Mouse (Mus musculus): ENCODE data around the gene Adcy5.

Gene Adcy5

DNA sequence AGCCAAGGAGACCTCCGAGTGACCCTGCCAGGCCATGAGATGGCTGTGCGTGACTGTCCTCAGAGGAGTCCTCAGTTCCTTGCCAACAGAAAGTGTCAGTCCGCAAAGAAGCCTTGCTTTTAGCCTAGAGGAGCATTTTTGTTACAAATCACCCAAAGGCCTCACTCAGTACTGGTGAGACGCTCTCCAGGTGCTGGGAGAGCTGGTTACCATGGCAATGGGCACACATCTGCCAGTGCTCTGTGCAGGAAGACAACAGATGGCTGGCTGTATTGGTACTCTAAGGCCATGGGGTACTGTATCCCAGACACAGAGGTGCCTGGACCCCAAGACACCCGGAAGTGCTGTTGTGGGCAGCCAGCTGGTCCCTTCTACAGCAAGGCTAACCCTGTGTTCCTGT lies 51.0 kb downstream of the Adcy5 start:
- DNase-seq (ENCODE audit: low read depth, low spot score) = no peak

DNA sequence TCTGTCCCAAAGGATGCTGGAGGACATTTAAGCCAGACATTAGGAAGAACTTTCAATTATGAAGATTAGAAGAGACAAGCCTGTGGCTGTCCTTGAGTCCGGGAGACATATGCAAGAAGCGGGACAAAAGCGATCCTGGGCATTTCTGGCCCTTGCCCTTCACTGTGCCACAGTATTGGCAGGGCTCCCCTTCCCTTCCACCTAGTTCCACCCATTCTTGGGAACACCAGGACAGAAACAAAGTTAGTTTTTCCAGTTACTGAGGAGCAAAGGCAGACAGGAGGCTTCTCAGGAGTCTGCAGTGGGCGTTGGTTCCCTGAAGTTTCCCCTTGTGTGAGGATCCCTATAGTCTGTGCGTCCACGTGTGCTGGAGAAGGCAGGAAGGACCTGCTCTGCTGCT lies 51.7 kb downstream of the Adcy5 start:
- DNase-seq (ENCODE audit: low read depth, low spot score) = no peak

DNA sequence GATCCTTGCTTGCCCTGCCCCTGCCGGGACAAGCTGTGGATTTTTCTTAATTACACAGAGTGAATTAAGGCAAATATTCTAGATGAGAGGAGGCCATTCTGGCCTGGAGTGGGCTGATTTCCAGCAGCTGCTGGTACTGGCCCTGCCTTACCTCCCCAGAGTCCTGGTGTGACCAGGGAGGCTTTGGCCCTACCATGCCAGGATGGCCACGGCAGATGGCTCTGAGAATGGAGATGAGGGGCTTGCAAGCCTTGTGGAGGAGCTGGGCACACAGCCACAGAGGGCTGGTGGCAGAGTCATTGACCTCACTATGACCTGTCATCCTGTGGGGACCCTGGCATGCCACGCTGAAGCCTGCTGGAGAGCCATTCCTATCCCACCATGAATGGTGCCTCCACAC lies 54.1 kb downstream of the Adcy5 start:
- no peak for DNase-seq (ENCODE audit: low read depth, low spot score)

DNA sequence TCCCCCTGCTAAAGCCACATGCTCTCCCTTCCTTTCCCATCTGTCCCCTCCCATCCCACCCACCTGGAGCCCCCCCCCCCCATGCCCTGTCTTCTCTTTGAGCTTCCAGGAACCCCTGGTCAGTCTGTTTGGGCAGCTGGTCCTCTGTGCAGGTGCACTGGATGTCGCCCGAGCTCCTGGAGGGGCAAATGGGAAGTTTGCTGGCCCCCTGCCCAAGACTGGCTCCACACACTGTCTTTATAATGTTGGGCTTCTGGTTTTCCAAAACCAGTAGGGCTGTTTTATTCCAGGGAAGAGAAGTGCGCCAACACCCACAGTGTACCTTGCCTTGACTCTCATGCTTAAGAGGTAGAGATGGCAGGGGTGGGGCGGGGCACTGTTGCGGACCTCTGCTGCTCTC lies 55.1 kb downstream of the Adcy5 start:
- no peak for DNase-seq (ENCODE audit: low read depth, low spot score)

DNA sequence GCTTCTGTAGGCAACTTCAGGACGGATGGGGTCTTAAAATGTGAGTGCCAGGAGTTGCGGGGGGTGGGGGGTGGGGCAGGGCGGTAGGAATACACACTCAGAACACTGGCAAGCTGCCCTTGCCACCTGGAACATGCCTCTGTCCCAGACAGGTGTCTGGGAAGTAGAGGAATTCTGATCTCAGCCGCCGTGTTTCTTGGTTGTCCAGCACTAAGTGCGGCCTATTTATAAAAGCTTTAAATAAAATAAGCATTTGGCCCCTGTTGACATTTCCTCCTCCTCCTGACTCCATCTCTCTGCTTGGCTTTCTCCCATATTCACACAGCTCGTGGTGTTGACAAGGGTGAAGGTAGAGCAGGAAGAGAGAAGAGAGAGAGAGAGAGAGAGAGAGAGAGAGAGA lies 60.4 kb downstream of the Adcy5 start:
- DNase-seq (ENCODE audit: low read depth, low spot score) = no peak

DNA sequence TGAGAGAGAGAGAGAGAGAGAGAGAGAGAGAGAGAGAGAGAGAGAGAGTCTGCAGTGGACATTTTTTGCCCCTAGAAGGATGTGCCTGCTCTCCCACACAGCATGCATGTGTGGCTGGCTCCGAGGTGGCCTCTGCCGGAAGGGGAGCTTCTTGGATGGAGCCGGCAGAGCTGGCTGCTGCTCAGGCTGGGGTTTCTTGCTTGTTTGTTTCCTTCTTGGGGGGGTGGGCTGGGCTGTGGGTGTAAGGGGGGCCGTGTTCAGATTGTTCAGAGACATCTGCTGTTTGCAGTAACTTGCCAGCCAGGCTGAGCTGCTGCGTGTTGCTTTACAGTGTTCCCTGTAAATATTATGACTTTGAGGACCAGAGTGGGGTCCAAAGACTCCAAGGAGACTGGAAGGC lies 60.8 kb downstream of the Adcy5 start:
- no peak for DNase-seq (ENCODE audit: low read depth, low spot score)

DNA sequence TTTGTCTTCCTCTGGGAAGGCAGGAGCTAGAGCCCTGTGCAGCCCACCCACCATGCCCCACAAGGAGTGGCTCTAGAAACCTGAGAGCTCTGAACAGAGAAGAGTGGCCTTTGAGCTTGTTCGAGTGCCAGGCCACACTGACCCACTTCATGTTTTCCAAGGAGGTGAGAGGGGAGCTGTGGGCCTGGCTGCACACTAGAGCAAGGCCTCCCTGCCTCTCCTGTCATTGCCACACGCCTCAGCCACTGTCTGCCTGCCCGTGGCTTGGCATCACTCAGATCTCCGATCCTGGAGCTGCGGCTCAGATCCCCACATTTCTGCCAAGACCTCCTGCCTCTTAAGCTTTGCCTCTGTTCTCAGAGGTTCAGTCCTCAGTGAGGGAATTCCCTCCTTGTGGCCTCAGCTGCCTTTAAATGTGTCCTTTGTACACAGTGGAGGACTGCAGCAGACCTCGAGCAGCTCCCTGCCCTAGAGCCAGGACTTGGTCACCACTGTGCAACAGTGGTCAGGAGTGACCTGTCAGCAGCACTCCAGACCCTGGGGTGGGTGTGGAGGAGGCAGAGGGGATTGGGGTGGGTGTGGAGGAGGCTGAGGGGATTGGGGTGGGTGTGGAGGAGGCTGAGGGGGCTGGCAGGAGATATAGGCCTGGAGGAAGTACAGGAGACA lies 62.3 kb downstream of the Adcy5 start:
- DNase-seq (ENCODE audit: low read depth, low spot score) = no peak

DNA sequence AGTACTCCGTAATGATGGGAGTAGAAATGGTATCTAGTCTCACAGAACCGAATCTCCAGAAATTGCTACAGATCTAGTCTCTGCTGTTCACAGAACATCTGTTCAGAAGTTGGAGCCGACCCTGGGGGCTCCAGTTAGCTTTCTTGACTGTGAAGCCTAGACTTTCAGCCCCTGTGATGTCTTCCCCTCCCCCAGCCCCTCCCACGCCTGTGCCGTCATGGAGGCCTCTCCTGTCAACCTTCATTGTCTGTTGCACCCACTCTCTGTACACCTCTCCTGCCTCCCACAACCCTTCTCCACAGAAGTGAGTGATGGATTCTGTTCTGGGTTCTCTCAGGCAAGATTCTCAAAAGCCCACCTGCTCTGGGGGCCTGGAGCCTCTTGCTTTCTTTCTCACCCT lies 65.7 kb downstream of the Adcy5 start:
- no peak for DNase-seq (ENCODE audit: low read depth, low spot score)

DNA sequence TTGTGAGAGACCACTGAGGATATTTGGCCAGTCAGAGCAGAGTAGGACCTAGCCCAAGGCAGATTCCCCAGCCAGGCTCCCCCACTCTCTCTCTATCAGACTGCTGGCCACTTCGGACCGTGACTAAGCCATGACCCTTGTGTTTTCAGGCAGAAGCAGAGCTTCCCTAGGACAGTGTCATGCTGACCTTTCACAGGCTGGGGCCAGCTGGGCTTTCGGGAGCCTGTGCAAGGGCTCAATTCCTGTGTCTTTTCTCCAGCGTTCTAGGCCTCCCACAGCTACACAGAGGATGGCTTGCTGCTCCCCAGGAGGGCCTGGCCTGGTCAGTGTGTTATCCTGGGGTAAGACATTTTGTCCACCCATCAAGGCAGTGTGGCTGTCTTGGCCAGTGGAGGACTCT lies 66.9 kb downstream of the Adcy5 start:
- DNase-seq (ENCODE audit: low read depth, low spot score) = no peak

DNA sequence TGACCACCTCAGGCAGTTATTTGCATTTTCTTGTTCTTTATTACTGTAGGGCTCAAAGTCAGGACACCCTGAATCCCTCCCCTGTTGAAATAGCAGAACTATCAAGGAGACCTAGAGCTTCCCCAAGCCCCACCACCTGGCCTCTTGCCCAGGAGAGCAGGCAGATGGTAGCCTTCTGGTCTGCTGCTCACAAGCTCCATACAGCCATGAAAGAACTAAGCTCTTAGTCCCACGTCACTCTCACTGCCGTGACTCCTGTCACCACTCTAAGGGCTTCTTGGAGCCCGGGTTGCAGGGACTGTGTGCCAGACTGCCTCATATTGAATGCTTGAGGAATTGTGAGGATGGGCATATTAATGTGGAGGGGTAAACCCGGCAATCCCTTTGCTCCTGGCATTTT lies 69.3 kb downstream of the Adcy5 start:
- no peak for DNase-seq (ENCODE audit: low read depth, low spot score)

DNA sequence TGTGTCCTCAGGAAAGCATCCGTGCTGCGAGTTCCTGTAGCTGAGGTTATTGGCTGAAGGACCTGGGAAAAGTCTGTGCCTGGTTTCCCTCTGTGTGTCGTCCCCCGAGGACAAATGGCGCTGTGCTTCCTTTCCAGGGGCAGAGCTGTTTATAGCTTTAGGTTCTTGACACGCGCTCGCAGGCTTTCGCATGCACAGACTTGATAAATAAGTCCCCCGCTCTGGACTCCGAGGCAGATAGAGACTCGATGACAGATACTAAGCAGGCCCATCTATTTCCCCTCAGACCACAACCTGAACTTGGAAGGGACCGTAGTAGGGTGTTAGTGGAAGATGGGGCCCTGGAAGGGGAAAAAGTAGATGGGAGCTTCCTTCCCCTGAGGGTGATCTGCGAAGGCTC lies 70.0 kb downstream of the Adcy5 start:
- DNase-seq (ENCODE audit: low read depth, low spot score) = no peak

DNA sequence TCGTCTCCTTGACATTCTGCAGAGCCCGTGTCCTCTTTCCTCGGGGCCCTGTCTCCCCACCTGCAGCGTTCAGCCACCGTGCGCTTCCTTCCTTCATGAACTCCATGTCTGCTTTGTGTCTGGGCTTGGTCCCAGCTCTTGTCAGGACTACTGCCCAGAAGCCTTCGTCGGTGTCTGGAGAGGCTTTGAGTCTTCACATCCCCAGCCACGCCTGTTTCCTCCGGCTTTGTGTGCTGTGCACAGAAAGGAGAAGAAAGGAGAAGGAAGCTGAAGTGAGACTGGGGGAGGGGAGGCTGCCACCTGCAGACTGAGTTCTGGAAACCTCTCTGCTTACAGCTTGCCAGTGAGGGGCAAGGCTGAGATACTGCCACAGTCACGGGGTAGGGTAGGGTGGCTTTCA lies 74.9 kb downstream of the Adcy5 start:
- DNase-seq (ENCODE audit: low read depth, low spot score) = no peak

DNA sequence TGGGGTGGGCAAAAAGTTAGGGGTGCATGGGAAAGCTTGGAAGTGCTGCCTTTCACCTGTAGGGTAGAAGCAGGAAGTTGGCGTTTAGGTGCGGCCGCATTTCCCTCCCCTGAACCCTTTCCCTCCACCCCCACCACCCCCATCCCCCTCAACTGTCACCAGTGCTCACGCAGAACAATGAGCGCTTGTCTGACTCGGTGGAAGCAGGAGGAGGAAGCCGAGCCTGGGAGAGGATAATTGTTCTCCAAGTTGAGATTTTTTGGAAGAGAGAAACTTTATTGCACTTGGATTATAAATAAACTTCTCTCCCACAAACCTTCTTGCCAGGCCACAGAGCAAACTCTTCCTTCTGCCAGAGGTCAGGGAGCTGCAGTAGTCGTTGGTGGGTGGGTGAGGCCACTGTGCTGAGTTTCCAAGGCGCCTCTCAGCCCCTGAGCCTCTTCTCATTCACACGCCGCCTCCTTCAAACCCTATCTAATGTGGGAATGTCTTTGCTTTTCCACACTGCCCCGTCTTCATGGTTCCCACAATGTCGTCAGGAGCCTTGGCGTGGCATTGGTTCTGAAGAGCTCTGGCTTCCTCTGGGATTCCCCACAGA lies 77.6 kb downstream of the Adcy5 start:
- DNase-seq (ENCODE audit: low read depth, low spot score) = no peak

DNA sequence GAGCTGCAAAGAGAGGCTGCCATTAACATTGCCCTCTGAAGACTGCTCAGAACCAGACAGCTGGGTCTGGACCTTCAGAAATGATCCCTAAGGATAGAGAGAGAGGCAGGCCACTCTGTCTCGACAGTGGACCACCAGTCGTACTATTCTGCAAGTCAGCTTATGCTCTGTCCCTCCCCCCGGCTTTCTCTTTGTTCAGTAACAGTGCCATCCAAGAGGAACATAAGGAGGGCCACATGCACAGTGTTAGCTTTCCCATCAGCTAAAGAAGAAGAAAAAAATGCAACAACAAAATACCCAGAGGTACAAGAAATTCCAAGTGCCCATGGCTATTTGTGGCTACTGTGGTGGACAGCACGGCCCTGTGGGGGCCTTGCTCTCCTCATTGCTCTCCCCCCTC lies 78.7 kb downstream of the Adcy5 start:
- DNase-seq (ENCODE audit: low read depth, low spot score) = no peak

DNA sequence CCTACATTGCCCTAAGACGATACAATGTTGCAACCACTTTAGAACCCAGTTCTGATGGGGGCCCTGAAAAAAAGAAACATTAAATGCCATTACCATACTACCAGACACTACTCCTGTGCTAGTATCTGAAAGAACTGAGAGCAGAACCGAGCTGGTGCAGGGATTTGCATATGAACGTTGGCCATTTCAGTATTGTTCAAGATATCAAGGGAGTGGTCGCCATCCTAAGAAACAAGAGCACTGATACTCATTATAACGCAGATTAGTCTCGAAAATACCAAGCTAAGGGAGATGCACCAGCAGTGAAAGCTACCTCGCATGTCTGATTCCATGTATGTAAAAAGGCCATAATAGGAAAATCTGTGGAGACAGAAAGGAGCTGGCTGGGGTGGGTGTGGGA lies 82.4 kb downstream of the Adcy5 start:
- no peak for DNase-seq (ENCODE audit: low read depth, low spot score)

DNA sequence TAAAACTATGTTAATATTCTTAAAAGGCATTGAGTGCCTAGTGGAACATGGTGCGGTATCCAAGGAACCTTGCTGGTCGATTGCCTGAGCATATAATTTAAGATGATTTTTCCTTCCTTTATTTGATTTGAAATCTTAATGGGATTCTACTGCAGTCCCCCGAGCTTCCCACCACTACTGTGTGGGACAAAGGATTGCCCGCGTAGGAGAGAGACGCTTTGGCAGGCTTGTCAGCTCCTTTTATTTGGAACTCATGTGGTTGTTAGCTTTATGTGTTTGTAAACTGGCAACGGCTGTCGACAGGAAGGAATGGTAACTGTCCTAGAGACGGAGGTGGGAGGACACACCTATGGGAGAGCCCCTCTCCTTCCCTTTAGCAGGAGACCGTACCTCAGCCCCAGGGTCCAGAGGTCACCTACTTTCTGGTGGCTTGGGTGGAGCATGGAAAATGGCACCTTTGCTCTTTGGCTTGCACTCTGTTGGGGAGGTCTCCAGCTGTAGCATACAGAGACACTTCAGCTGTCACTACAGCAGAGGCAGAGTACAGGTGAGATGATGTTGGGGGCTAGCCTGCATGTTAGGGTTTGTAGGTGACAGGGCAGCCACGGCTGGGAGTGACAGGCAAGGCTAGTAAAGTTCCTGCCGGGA lies 84.8 kb downstream of the Adcy5 start:
- no peak for DNase-seq (ENCODE audit: low read depth, low spot score)

DNA sequence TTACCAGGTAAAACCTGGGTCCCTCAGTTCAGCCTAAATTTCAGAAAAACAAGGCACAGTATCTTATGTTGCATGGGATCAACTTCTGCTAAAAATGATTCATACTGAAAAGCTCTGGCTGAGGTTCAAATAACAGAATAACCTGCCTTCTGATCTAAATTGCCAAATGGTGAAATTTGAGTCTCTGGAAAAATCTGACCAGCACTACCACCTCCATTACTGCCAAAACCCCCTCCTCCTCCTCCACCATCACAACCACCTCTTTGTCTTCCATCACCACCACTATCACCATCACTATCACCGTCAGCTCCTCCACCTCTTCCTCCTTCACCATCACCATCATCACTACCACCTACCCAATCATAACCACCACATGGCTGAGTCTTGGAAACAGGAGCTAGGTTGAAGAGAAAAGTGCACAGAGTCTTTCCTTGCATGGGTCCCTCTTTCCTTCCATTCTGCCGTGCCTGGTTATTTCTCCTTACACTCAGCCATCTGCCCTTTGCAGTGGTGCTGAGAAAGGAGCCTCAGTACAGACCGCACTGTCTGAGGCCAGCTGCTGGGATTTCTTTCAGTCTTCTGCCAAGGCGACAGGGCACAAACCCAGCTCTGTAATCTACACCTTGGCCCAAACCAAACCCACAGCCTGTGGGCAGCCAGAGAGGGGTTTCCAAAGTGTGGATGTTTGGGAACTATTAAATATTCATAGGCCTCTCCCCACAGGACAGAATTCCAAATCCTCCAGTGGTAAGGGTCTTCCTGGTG lies 85.5 kb downstream of the Adcy5 start:
- no peak for DNase-seq (ENCODE audit: low read depth, low spot score)

DNA sequence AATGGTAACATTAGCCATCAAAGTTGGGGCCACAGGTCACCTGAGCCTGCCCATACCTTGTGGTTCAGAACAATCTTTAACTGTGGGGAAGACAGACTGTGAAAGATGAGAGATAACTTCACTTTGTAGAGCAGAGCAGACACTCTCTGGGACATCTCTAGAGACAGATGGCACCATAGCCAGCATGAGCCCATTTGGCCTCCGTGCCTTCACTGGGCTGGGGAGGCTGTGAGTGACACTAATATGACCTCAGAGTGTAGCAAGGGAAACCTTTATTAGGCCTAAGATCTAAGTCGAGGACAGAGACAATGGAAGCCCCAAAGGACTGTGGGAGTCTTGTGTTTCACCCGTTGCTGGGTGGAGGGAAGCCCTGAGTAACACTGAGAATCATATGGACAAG lies 92.7 kb downstream of the Adcy5 start:
- DNase-seq (ENCODE audit: low read depth, low spot score) = no peak

DNA sequence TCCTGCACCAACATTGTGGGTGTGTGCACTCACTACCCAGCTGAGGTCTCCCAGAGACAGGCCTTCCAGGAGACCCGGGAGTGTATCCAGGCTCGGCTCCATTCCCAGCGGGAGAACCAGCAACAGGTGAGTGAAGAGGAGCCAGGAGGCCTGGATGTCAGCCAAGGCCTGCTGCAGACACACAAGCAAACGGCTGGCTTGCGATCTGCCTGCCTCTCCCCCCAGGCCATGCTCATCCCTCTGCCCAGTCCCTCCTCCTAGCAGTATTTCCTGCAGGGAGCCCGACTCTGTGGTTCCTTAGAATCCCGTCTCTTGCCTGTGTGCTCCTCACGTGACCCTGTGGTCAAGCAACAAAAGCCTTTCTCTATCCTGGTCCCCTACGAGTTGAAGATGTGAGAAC lies 94.1 kb downstream of the Adcy5 start:
- no peak for DNase-seq (ENCODE audit: low read depth, low spot score)

DNA sequence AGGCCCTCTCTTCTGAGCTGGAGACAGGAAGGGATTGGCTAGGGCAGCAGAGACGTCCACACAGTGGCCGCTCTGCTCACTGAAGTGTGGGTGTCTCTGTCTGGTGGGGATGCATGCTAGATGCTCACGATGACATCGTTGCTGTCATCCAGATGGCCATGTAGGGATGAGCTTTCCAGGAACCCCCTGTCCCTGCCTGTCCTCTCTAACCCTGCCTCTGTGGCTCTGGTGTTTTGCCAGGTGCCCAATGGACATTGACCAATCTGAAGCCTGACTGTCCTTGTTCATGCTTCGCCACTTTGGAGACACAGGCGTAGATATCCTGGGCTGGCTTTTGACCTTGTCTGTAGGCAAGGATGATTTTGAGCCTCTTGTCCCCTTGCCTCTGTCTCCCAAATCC lies 95.1 kb downstream of the Adcy5 start:
- no peak for DNase-seq (ENCODE audit: low read depth, low spot score)

DNA sequence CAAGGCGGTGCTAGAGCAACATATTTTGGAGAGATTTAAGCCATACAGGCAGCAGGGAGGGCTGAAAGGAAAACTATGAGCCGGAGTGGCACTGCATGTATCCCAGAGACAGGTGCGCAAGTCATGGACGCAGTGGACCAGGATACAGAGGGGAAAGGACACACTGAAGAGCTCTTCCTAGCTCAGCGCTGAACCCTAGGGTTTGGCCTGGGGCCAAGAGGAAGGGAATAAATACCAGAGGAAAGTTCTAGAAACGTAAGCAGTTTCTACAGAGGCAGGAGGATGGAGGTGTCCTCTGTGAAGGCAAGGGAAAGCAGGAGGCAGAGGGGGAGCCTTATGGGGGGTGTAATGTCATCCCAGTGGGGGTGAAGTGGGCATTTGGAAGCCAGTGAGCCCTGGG lies 97.0 kb downstream of the Adcy5 start:
- no peak for DNase-seq (ENCODE audit: low read depth, low spot score)

DNA sequence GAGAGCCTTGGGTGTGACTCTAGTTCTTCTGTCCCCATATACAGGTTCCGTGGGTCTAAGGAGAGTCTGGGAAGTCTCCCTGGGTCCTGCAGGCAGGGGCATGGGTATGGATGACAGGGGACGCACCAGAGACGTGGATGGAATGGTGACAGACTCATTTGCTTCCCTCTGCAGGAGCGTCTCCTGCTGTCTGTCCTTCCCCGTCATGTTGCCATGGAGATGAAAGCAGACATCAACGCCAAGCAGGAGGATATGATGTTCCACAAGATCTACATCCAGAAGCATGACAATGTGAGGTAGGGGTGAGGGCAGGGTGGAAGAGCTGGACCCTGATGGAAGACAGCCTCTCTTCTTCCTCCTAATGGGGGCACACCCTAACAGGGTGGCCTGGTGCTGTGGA lies 98.3 kb downstream of the Adcy5 start:
- DNase-seq (ENCODE audit: low read depth, low spot score) = no peak

DNA sequence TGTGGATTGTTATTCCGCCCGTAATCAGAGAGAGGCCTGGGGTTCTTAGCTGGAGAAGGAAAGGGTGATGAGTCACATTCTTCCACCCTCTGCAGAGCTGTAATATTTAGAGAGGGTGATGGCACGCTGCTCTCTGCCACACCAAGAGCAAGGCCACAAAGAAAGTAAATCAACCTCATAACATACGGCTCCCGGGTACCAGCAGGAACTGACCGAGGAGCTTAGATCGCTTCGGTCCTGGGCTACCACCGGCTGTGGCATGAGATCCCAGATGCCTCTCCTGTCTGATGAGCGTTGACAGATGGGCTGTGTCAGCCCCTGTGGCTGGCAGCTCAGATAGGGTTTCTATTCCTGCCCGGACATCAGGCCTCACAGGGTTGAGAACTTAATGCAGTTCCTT lies 101.3 kb downstream of the Adcy5 start:
- no peak for DNase-seq (ENCODE audit: low read depth, low spot score)
